Mouse (Mus musculus): Measurements from ENCODE around the gene Daam2.

- TF ChIP-seq POLR2A (IDR thresholded peaks at IDR 0.05; ENCODE audit: low read depth, low read length) (no peak), RAD21 (IDR thresholded peaks at IDR 0.05; ENCODE audit: low read depth, low read length) (no peak), MYC (IDR thresholded peaks at IDR 0.05; ENCODE audit: low read depth, low read length) (no peak), CTCF (conservative IDR thresholded peaks at IDR 0.05 in 1 of 2, IDR thresholded peaks at IDR 0.05 in 1 of 2; ENCODE audit: low read depth in 2 of 2, low read length in 2 of 2) (no peak), MAFK (IDR thresholded peaks at IDR 0.05; ENCODE audit: insufficient replicate concordance, low read length) (no peak), ZKSCAN1 (IDR thresholded peaks at IDR 0.05; ENCODE audit: borderline replicate concordance, low read depth, low read length) (no peak), IRF4 (IDR thresholded peaks at IDR 0.05; ENCODE audit: low read depth, low read length) (no peak), USF2 (conservative IDR thresholded peaks at IDR 0.05; ENCODE audit: low read depth, low read length) (no peak), TBP (conservative IDR thresholded peaks at IDR 0.05; ENCODE audit: low read depth, low read length) (no peak), TCF12 (IDR thresholded peaks at IDR 0.05; ENCODE audit: low read depth, low read length) (no peak), CHD2 (IDR thresholded peaks at IDR 0.05; ENCODE audit: low read length) (no peak)
Observed at GRCm38 (mm10) chr17:49423872-49424271, 140.3 kb downstream of the Daam2 start.
